11 mouse cellular contexts compared by ENCODE assay signal in genomic region chr6:86475462-86476167, GRCm38 (mm10). TPM values are rescaled to one million over a fixed set of nuclear protein-coding genes. Genes with fewer than 3 reads are reported as not detected.
DNase-seq lines count a peak whose midpoint lies in the region; ATAC-seq and TF ChIP-seq lines count a peak whose summit lies in the region.
"Had no signal": no experiment of that assay in that cellular context is flagged by ENCODE, and none has a peak within 500 bp of the region (broad histone marks: within the 10 kb centered on the region; RNA-seq: fewer than 3 reads in every experiment).

No protein-coding gene starts in this region.

- no peak overlapping the region for H3K4me3 ChIP-seq in lung, embryonic 16.5 days (ENCODE audit: low read length)
- H3K4me3 ChIP-seq in kidney, postnatal 0 days (replicated peaks; ENCODE audit: low read depth, low read length), result no peak overlapping the region
- no peak overlapping the region for H3K4me3 ChIP-seq in stomach, embryonic 14.5 days (ENCODE audit: low read depth, low read length)
- H3K4me3 ChIP-seq: embryonic facial prominence, embryonic 13.5 days had no signal

- DNase-seq in lung, adult 18-20 months, result no peak
- DNase-seq in heart, adult 18-20 months, result peak; percentile 78 to 86
- peak; percentile 78 for DNase-seq in kidney, postnatal 0 days (ENCODE audit: low spot score)
- DNase-seq in cerebellum, adult 11-12 months, result no peak
- no peak for DNase-seq in frontal cortex, postnatal 14 days (ENCODE audit: low spot score in 2 of 2)

- H3K4me2 ChIP-seq in lung, embryonic 16.5 days (ENCODE audit: low read depth, low read length), result no peak overlapping the region
- H3K4me2 ChIP-seq in kidney, postnatal 0 days (ENCODE audit: low read length), result no peak overlapping the region
- H3K4me2 ChIP-seq in stomach, embryonic 14.5 days (replicated peaks; ENCODE audit: low read depth, low read length), result no peak overlapping the region
- H3K4me2 ChIP-seq: embryonic facial prominence, embryonic 13.5 days had no signal

- H3K27me3 ChIP-seq in lung, embryonic 16.5 days (ENCODE audit: control insufficient read depth, insufficient read depth, low read depth, low read length), result no peaks in the 10 kb centered on the region
- H3K27me3 ChIP-seq in kidney, postnatal 0 days (ENCODE audit: insufficient read depth, low read length), result no peaks in the 10 kb centered on the region
- no peaks in the 10 kb centered on the region for H3K27me3 ChIP-seq in stomach, embryonic 14.5 days (ENCODE audit: control insufficient read depth, insufficient read depth, low read length)
- H3K27me3 ChIP-seq: embryonic facial prominence, embryonic 13.5 days had no signal

- no peak for TF ChIP-seq CTCF in kidney, postnatal 0 days (IDR thresholded peaks at IDR 0.05; ENCODE audit: low read depth)

- H3K4me1 ChIP-seq in lung, embryonic 16.5 days (replicated peaks; ENCODE audit: control insufficient read depth, insufficient read depth, low read length), result peaks cover 32% of the 10 kb centered on the region
- peaks cover 31% of the 10 kb centered on the region for H3K4me1 ChIP-seq in kidney, postnatal 0 days (replicated peaks; ENCODE audit: insufficient read depth, low read length)
- peaks cover 23% of the 10 kb centered on the region; the same call in 1 of the 2 replicates for H3K4me1 ChIP-seq in stomach, embryonic 14.5 days (ENCODE audit: control insufficient read depth, insufficient read depth, low read length)

- ATAC-seq in lung, embryonic 16.5 days (ENCODE audit: low read depth), result no peak
- no peak for ATAC-seq in kidney, postnatal 0 days (replicated peaks; ENCODE audit: low FRiP score, low read depth)
- no peak for ATAC-seq in stomach, embryonic 14.5 days (ENCODE audit: insufficient number of reproducible peaks, insufficient read depth, low FRiP score, low read depth)
- no peak for ATAC-seq in erythroid progenitor cell, adult 5-6 weeks (replicated peaks; ENCODE audit: low FRiP score, poor library complexity, severe bottlenecking)

- WGBS in lung, embryonic 16.5 days, result 45% methylated on average over 9 of the region's 9 CpGs
- WGBS in kidney, postnatal 0 days, result 29% methylated on average over 9 of the region's 9 CpGs
- WGBS in stomach, embryonic 14.5 days, result 62% methylated on average over 9 of the region's 9 CpGs

- no peaks in the 10 kb centered on the region for H3K9me3 ChIP-seq in lung, embryonic 16.5 days (ENCODE audit: control insufficient read depth, low read length)
- H3K9me3 ChIP-seq in kidney, postnatal 0 days (replicated peaks; ENCODE audit: low read length), result no peaks in the 10 kb centered on the region
- H3K9me3 ChIP-seq in stomach, embryonic 14.5 days (ENCODE audit: control insufficient read depth, low read depth, low read length), result no peaks in the 10 kb centered on the region
- H3K9me3 ChIP-seq: embryonic facial prominence, embryonic 13.5 days had no signal

- H3K9ac ChIP-seq in lung, embryonic 16.5 days (ENCODE audit: low read length), result peak overlapping the region; percentile 8; the same call in 1 of the 2 replicates
- no peak overlapping the region for H3K9ac ChIP-seq in kidney, postnatal 0 days (ENCODE audit: low read depth, low read length)
- no peak overlapping the region for H3K9ac ChIP-seq in stomach, embryonic 14.5 days (replicated peaks; ENCODE audit: low read depth, low read length)
- H3K9ac ChIP-seq: embryonic facial prominence, embryonic 13.5 days; liver, embryonic 14.5 days had no signal

- H3K36me3 ChIP-seq in lung, embryonic 16.5 days (ENCODE audit: control insufficient read depth, insufficient read depth, low read length), result no peaks in the 10 kb centered on the region
- H3K36me3 ChIP-seq in kidney, postnatal 0 days (ENCODE audit: insufficient read depth, low read length), result no peaks in the 10 kb centered on the region
- no peaks in the 10 kb centered on the region; the same call in 1 of the 2 replicates for H3K36me3 ChIP-seq in stomach, embryonic 14.5 days (ENCODE audit: control insufficient read depth, insufficient read depth, low read length)
- H3K36me3 ChIP-seq: embryonic facial prominence, embryonic 13.5 days had no signal

- peak overlapping the region; percentile 42 for H3K27ac ChIP-seq in lung, embryonic 16.5 days (ENCODE audit: low read length)
- peak overlapping the region; percentile 68 for H3K27ac ChIP-seq in kidney, postnatal 0 days
- H3K27ac ChIP-seq in stomach, embryonic 14.5 days (ENCODE audit: low read length), result peak overlapping the region; percentile 52; the same call in 1 of the 2 replicates
- H3K27ac ChIP-seq: embryonic facial prominence, embryonic 13.5 days; liver, embryonic 14.5 days had no signal

RNA-seq across cellular contexts. Expression of gene C87436, which starts 37.4 kb away (rescaled TPM):
- polyA plus RNA-seq in lung, embryonic 16.5 days (2015; fragmentation: Nextera tagmentation; extraction: Ambion mirVana), result 23.8 and 26.7 TPM in 2 replicates
- total RNA-seq in heart, adult 18-20 months (2021), result 10 to 100 TPM in 1 of 2 experiments, 1 to 10 TPM in 1; 8.4 to 10.4 TPM
- polyA plus RNA-seq in kidney, postnatal 0 days (2015; fragmentation: Nextera tagmentation; extraction: Ambion mirVana), result 22.5 and 23.1 TPM in 2 replicates
- polyA plus RNA-seq in stomach, embryonic 14.5 days (2014; fragmentation: Nextera tagmentation; extraction: Ambion mirVana), result 26.3 and 26.8 TPM in 2 replicates
- 20.5 and 22.6 TPM in 2 replicates for total RNA-seq in erythroid progenitor cell, adult 5-6 weeks (2015; ENCODE audit: low replicate concordance)
- 7.1 and 8.0 TPM in 2 replicates for total RNA-seq in erythroid progenitor cell, adult 5-6 weeks (2017; ENCODE audit: low replicate concordance)

RNA-seq across cellular contexts. Expression of gene Gm44790, which starts 49.2 kb away (rescaled TPM):
- polyA plus RNA-seq in lung, embryonic 16.5 days (2015; fragmentation: Nextera tagmentation; extraction: Ambion mirVana), result not detected in 2 replicates
- total RNA-seq in heart, adult 18-20 months (2021), result not detected
- not detected in 2 replicates for polyA plus RNA-seq in kidney, postnatal 0 days (2015; fragmentation: Nextera tagmentation; extraction: Ambion mirVana)
- polyA plus RNA-seq in stomach, embryonic 14.5 days (2014; fragmentation: Nextera tagmentation; extraction: Ambion mirVana), result not detected in 2 replicates
- total RNA-seq in erythroid progenitor cell, adult 5-6 weeks (2015; ENCODE audit: low replicate concordance), result 2.5 TPM in 1 of 2 replicates, not detected in the other
- total RNA-seq in erythroid progenitor cell, adult 5-6 weeks (2017; ENCODE audit: low replicate concordance), result not detected in 2 replicates
- total RNA-seq: hematopoietic stem cell, adult 5-6 weeks had no signal
- polyA plus RNA-seq: embryonic facial prominence, embryonic 13.5 days had no signal

RNA-seq across cellular contexts. Expression of gene Pcbp1, which starts 50.5 kb away (rescaled TPM):
- polyA plus RNA-seq in lung, embryonic 16.5 days (2015; fragmentation: Nextera tagmentation; extraction: Ambion mirVana), result 168 and 192 TPM in 2 replicates
- 100 to 1,000 TPM; 142 to 150 TPM for total RNA-seq in heart, adult 18-20 months (2021)
- polyA plus RNA-seq in kidney, postnatal 0 days (2015; fragmentation: Nextera tagmentation; extraction: Ambion mirVana), result 488 and 506 TPM in 2 replicates
- 230 and 234 TPM in 2 replicates for polyA plus RNA-seq in stomach, embryonic 14.5 days (2014; fragmentation: Nextera tagmentation; extraction: Ambion mirVana)
- total RNA-seq in erythroid progenitor cell, adult 5-6 weeks (2015; ENCODE audit: low replicate concordance), result 145 and 147 TPM in 2 replicates
- total RNA-seq in erythroid progenitor cell, adult 5-6 weeks (2017; ENCODE audit: low replicate concordance), result 58.4 and 67.4 TPM in 2 replicates

Comparison
In these comparisons a context has a peak if more than half of its experiments do, and no peak if none do; other contexts are left out.
1. DNase-seq: peak in heart, adult 18-20 months (2 of 2) and kidney, postnatal 0 days (single experiment); none in lung, adult 18-20 months (0 of 2), cerebellum, adult 11-12 months (single experiment) and frontal cortex, postnatal 14 days (0 of 2).
2. Peak in every context shown above with its lines, with median percentiles within 50 percentile points of each other: H3K27ac ChIP-seq.